Comparison of ENCODE assay signal across 17 mouse cellular contexts in the genomic region with DNA sequence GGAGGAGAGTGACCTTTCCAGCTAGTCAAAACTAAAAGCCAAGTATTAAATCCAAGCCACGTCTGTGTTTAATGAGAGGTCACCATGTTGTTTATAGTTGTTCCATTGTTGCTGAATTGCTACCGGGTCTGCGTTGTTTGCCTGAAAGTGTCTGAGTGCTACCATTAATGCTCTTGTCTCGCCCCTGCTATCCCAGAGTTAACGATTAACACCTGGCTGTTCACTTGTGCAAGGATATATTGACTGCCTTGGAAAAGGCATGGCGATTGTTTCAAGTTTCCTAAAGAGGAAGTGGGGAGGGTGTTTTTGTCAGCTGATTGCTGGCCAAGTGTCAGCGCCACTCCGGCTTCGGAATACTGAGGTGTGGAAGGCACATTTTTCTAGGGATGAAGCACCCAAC. TPM values are rescaled to one million over a fixed set of nuclear protein-coding genes. Genes with fewer than 3 reads are reported as not detected.
DNase-seq lines count a peak whose midpoint lies in the region; ATAC-seq and TF ChIP-seq lines count a peak whose summit lies in the region.
"Had no signal": no experiment of that assay in that cellular context is flagged by ENCODE, and none has a peak within 500 bp of the region (broad histone marks: within the 10 kb centered on the region; RNA-seq: fewer than 3 reads in every experiment).

No protein-coding gene starts in this region.

- H3K27me3 ChIP-seq in heart, embryonic 10.5 days (ENCODE audit: insufficient read depth, poor library complexity, severe bottlenecking) = no peaks in the 10 kb centered on the region
- H3K27me3 ChIP-seq in kidney, embryonic 14.5 days (ENCODE audit: control insufficient read depth, insufficient read depth, low read length) = no peaks in the 10 kb centered on the region
- H3K27me3 ChIP-seq in liver, postnatal 0 days (ENCODE audit: insufficient read depth, low read length) = no peaks in the 10 kb centered on the region
- H3K27me3 ChIP-seq: forebrain, embryonic 13.5 days; hindbrain, embryonic 15.5 days had no signal

- peaks cover 79% of the 10 kb centered on the region for H3K4me1 ChIP-seq in heart, embryonic 10.5 days
- H3K4me1 ChIP-seq in kidney, embryonic 14.5 days (ENCODE audit: control insufficient read depth, insufficient read depth, low read length) = peaks cover 16% of the 10 kb centered on the region
- peaks cover 39% of the 10 kb centered on the region for H3K4me1 ChIP-seq in embryonic fibroblast, embryonic 13.5 days (ENCODE audit: control insufficient read depth, insufficient read depth, low read length)
- H3K4me1 ChIP-seq in liver, postnatal 0 days (ENCODE audit: insufficient read depth) = peaks cover 8% of the 10 kb centered on the region; the same call in 1 of the 2 replicates

- H3K9me3 ChIP-seq in heart, embryonic 10.5 days = no peaks in the 10 kb centered on the region
- no peaks in the 10 kb centered on the region for H3K9me3 ChIP-seq in kidney, embryonic 14.5 days (ENCODE audit: control insufficient read depth, low read length)
- H3K9me3 ChIP-seq in liver, postnatal 0 days (ENCODE audit: low read length) = no peaks in the 10 kb centered on the region
- H3K9me3 ChIP-seq: forebrain, embryonic 13.5 days; hindbrain, embryonic 15.5 days had no signal

- ATAC-seq in kidney, embryonic 14.5 days (ENCODE audit: low FRiP score, low TSS enrichment) = peak; percentile 66; the same call in 1 of the 2 replicates
- ATAC-seq in liver, postnatal 0 days = peak; percentile 63
- ATAC-seq: forebrain, embryonic 13.5 days; midbrain, embryonic 16.5 days had no signal

- no peak for TF ChIP-seq EP300 in liver, postnatal 0 days (IDR thresholded peaks at IDR 0.05; ENCODE audit: low read depth)

- no peak for TF ChIP-seq POLR2A in embryonic fibroblast, embryonic 13.5 days (IDR thresholded peaks at IDR 0.05; ENCODE audit: low read depth, low read length)

- no peak overlapping the region for H3K9ac ChIP-seq in kidney, embryonic 14.5 days (ENCODE audit: low read depth, low read length)
- no peak overlapping the region for H3K9ac ChIP-seq in liver, postnatal 0 days (replicated peaks)
- H3K9ac ChIP-seq: forebrain, embryonic 13.5 days; hindbrain, embryonic 15.5 days had no signal

- 0 out of 2 replicates have a peak, but pooled peaks cover 4% of the 10 kb centered on the region for H3K36me3 ChIP-seq in heart, embryonic 10.5 days
- H3K36me3 ChIP-seq in kidney, embryonic 14.5 days (ENCODE audit: control insufficient read depth, insufficient read depth, low read length) = no peaks in the 10 kb centered on the region
- no peaks in the 10 kb centered on the region for H3K36me3 ChIP-seq in liver, postnatal 0 days (replicated peaks; ENCODE audit: insufficient read depth, low read length)
- H3K36me3 ChIP-seq: hindbrain, embryonic 15.5 days had no signal

- no peak overlapping the region for H3K4me3 ChIP-seq in heart, embryonic 10.5 days
- H3K4me3 ChIP-seq in kidney, embryonic 14.5 days (ENCODE audit: low read length) = no peak overlapping the region
- H3K4me3 ChIP-seq in embryonic fibroblast, embryonic 13.5 days (ENCODE audit: insufficient read depth, low read length) = no peak overlapping the region
- H3K4me3 ChIP-seq in liver, postnatal 0 days (ENCODE audit: low read depth, low read length) = no peak overlapping the region
- H3K4me3 ChIP-seq: forebrain, embryonic 13.5 days; hindbrain, embryonic 15.5 days had no signal

- no peak overlapping the region for H3K4me2 ChIP-seq in kidney, embryonic 14.5 days (replicated peaks; ENCODE audit: low read depth, low read length)
- H3K4me2 ChIP-seq in liver, postnatal 0 days (ENCODE audit: low read depth, low read length) = no peak overlapping the region
- H3K4me2 ChIP-seq: forebrain, embryonic 13.5 days; hindbrain, embryonic 15.5 days had no signal

- TF ChIP-seq CTCF in embryonic fibroblast, embryonic 13.5 days (IDR thresholded peaks at IDR 0.05; ENCODE audit: borderline replicate concordance, insufficient read depth, low read length) = no peak
- no peak for TF ChIP-seq CTCF in liver, postnatal 0 days (IDR thresholded peaks at IDR 0.05; ENCODE audit: low read depth)

- peak overlapping the region; percentile 62; the same call in 1 of the 2 replicates for H3K27ac ChIP-seq in heart, embryonic 10.5 days
- H3K27ac ChIP-seq in kidney, embryonic 14.5 days (ENCODE audit: low read depth, low read length) = no peak overlapping the region
- H3K27ac ChIP-seq in embryonic fibroblast, embryonic 13.5 days (ENCODE audit: insufficient read depth, low read length) = peak overlapping the region; percentile 12; the same call in 1 of the 2 replicates
- no peak overlapping the region; the same call in 1 of the 2 replicates for H3K27ac ChIP-seq in liver, postnatal 0 days (ENCODE audit: low read depth)
- H3K27ac ChIP-seq: forebrain, embryonic 13.5 days; hindbrain, embryonic 15.5 days had no signal

- no peak for DNase-seq in heart, embryonic 10.5 days (ENCODE audit: low spot score)
- no peak for DNase-seq in heart, adult 9 months (ENCODE audit: low spot score in 2 of 2)
- no peak for DNase-seq in kidney, adult 11 months
- no peak for DNase-seq in liver, postnatal 0 days
- no peak for DNase-seq in right cerebral cortex, postnatal 36 days (ENCODE audit: low spot score in 2 of 2)
- DNase-seq in cerebellum, postnatal 14 days = no peak
- DNase-seq: adrenal gland, postnatal 14 days; cerebellum, adult 2 months; embryo, embryonic 11 days; layer of hippocampus, postnatal 36 days; lung, adult 18-20 months; thymus, postnatal 4 days had no signal

- 58% methylated on average over 9 of the region's 9 CpGs for WGBS in heart, embryonic 10.5 days
- 9% methylated on average over 9 of the region's 9 CpGs for WGBS in kidney, embryonic 14.5 days
- 30% methylated on average over 9 of the region's 9 CpGs for WGBS in liver, postnatal 0 days (ENCODE audit: insufficient replicate concordance)

RNA-seq across cellular contexts. Expression of a gene that starts 39.9 kb away (rescaled TPM):
- 16.2 and 18.0 TPM in 2 replicates for polyA plus RNA-seq in heart, embryonic 10.5 days (2016; fragmentation: Nextera tagmentation; extraction: Ambion mirVana)
- 22.2 and 39.7 TPM in 2 replicates for polyA plus RNA-seq in kidney, embryonic 14.5 days (2014; fragmentation: Nextera tagmentation; extraction: Ambion mirVana)
- 245 and 297 TPM in 2 replicates for polyA plus RNA-seq in embryonic fibroblast, embryonic 13.5 days (2011; ENCODE audit: insufficient read length, low read depth, missing spikeins)
- 0.73 and 0.78 TPM in 2 replicates for polyA plus RNA-seq in liver, postnatal 0 days (2015; fragmentation: Nextera tagmentation; extraction: Ambion mirVana)

Comparison
In these comparisons a context has a peak if more than half of its experiments do, and no peak if none do; other contexts are left out.
1. H3K27ac ChIP-seq: peak in heart, embryonic 10.5 days (single experiment) and embryonic fibroblast, embryonic 13.5 days (single experiment); none in kidney, embryonic 14.5 days (single experiment) and liver, postnatal 0 days (single experiment).